Mouse (Mus musculus): ENCODE measurements at regions not wholly inside any gene's neighbourhood (a gene's known extent, or its start where the extent isn't known, plus 50 kb on each side); places are given as distances from the start of the nearest gene placed in this dataset.

DNA sequence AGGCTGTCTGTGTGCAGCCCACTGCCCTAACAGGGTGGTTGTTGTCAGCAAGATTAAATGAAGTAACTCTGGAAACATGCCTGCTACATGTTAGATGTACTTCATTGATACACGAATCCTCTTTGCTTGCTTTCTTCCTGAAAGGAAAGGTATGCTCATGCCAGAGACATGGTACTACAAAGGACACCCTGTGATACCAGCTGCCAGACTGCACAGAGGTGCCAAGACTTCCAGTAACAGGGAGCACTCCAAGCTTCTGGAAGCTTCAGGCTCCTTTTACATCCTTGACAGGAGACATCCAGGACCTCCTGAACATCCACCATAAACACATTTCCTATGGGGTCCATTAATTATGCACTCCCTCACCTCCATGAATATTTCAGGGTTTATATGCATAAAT, 505.7 kb downstream of the 1810013L24Rik start:
- H3K9ac ChIP-seq (replicated peaks; ENCODE audit: low read depth, low read length): no peak overlapping the region
- no peak overlapping the region for H3K27ac ChIP-seq (ENCODE audit: low read length)
- no peak overlapping the region for H3K4me2 ChIP-seq (replicated peaks; ENCODE audit: low read depth, low read length)
- H3K4me3 ChIP-seq (ENCODE audit: low read depth, low read length): no peak overlapping the region
- 83% methylated on average over 1 of the region's 1 CpGs for WGBS
- H3K9me3 ChIP-seq (ENCODE audit: control insufficient read depth, low read depth, low read length): no peaks in the 10 kb centered on the region
- H3K36me3 ChIP-seq (ENCODE audit: control insufficient read depth, insufficient read depth, low read length): no peaks in the 10 kb centered on the region
- H3K4me1 ChIP-seq (ENCODE audit: control insufficient read depth, insufficient read depth, low read length): no peaks in the 10 kb centered on the region
- ATAC-seq (ENCODE audit: insufficient number of reproducible peaks, insufficient read depth, low FRiP score, low read depth): no peak
- no peaks in the 10 kb centered on the region for H3K27me3 ChIP-seq (ENCODE audit: control insufficient read depth, insufficient read depth, low read length)

GRCm38 (mm10) chr16:9336063-9336462, 506.2 kb downstream of the 1810013L24Rik start:
- ATAC-seq (ENCODE audit: insufficient number of reproducible peaks, insufficient read depth, low FRiP score, low read depth): no peak
- no peaks in the 10 kb centered on the region for H3K27me3 ChIP-seq (ENCODE audit: control insufficient read depth, insufficient read depth, low read length)
- no peak overlapping the region for H3K4me3 ChIP-seq (ENCODE audit: low read depth, low read length)
- WGBS: 74% methylated on average over 6 of the region's 6 CpGs
- no peak overlapping the region for H3K27ac ChIP-seq (ENCODE audit: low read length)
- no peaks in the 10 kb centered on the region for H3K36me3 ChIP-seq (ENCODE audit: control insufficient read depth, insufficient read depth, low read length)
- H3K4me1 ChIP-seq (ENCODE audit: control insufficient read depth, insufficient read depth, low read length): no peaks in the 10 kb centered on the region
- no peak overlapping the region for H3K9ac ChIP-seq (replicated peaks; ENCODE audit: low read depth, low read length)
- H3K9me3 ChIP-seq (ENCODE audit: control insufficient read depth, low read depth, low read length): no peaks in the 10 kb centered on the region
- H3K4me2 ChIP-seq (replicated peaks; ENCODE audit: low read depth, low read length): no peak overlapping the region

DNA sequence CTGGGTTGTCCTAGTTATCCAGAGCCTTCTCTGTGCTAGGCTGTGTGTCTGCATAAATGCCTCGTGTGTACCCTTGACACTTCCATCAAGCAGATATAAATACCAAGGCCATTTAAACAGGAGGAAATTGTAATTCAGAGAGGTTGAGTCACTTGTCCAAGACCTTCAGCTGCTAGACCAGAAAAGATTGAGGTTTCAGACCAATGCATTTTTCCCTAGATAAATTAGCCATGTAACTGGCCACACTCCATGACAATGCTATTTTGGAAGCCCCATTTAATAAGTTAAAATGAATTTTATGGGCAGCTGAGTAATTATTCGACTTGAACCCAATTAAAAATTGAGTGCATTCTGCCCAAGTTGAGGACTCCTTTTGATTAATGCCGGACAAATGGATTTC, 509.6 kb downstream of the 1810013L24Rik start:
- H3K4me2 ChIP-seq (replicated peaks; ENCODE audit: low read depth, low read length): no peak overlapping the region
- no peaks in the 10 kb centered on the region for H3K27me3 ChIP-seq (ENCODE audit: control insufficient read depth, insufficient read depth, low read length)
- no peaks in the 10 kb centered on the region for H3K36me3 ChIP-seq (ENCODE audit: control insufficient read depth, insufficient read depth, low read length)
- H3K4me3 ChIP-seq (ENCODE audit: low read depth, low read length): no peak overlapping the region
- no peaks in the 10 kb centered on the region for H3K4me1 ChIP-seq (ENCODE audit: control insufficient read depth, insufficient read depth, low read length)
- no peaks in the 10 kb centered on the region for H3K9me3 ChIP-seq (ENCODE audit: control insufficient read depth, low read depth, low read length)
- no peak overlapping the region for H3K9ac ChIP-seq (replicated peaks; ENCODE audit: low read depth, low read length)
- no peak overlapping the region for H3K27ac ChIP-seq (ENCODE audit: low read length)
- WGBS: 69% methylated on average over 3 of the region's 3 CpGs
- ATAC-seq (ENCODE audit: insufficient number of reproducible peaks, insufficient read depth, low FRiP score, low read depth): no peak

DNA sequence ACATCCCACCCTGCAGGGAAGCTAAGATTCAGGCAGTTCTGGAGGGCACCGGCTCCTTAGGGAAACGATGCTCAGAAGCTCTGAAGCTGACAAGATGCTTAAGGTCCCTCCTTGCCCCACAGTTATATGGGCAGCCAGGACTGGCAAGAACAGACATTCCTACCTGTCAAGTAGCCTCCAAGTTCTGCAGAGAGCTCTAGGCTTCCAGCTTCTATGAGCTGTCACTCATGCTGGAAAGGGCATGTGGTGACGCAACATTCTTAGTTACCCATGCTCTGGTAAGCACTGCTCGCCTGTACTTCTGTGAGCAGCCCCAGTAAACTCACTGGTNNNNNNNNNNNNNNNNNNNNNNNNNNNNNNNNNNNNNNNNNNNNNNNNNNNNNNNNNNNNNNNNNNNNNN, 511.3 kb downstream of the 1810013L24Rik start:
- whole genome bisulfite sequencing: 89% methylated on average over 4 of the region's 4 CpGs
- Histone ChIP-seq H3K27me3 (ENCODE audit: control insufficient read depth, insufficient read depth, low read length) (no peaks in the 10 kb centered on the region), H3K4me1 (ENCODE audit: control insufficient read depth, insufficient read depth, low read length) (no peaks in the 10 kb centered on the region), H3K9ac (replicated peaks; ENCODE audit: low read depth, low read length) (no peak overlapping the region), H3K4me2 (replicated peaks; ENCODE audit: low read depth, low read length) (no peak overlapping the region), H3K4me3 (ENCODE audit: low read depth, low read length) (no peak overlapping the region), H3K9me3 (ENCODE audit: control insufficient read depth, low read depth, low read length) (no peaks in the 10 kb centered on the region), H3K36me3 (ENCODE audit: control insufficient read depth, insufficient read depth, low read length) (no peaks in the 10 kb centered on the region), H3K27ac (ENCODE audit: low read length) (no peak overlapping the region)
- ATAC-seq (ENCODE audit: insufficient number of reproducible peaks, insufficient read depth, low FRiP score, low read depth): no peak

GRCm38 (mm10) chr16:9353811-9354210, 523.9 kb downstream of the 1810013L24Rik start:
- Histone ChIP-seq H3K4me2 (replicated peaks; ENCODE audit: low read depth, low read length) (no peak overlapping the region), H3K36me3 (ENCODE audit: control insufficient read depth, insufficient read depth, low read length) (no peaks in the 10 kb centered on the region), H3K27me3 (ENCODE audit: control insufficient read depth, insufficient read depth, low read length) (no peaks in the 10 kb centered on the region), H3K27ac (ENCODE audit: low read length) (no peak overlapping the region), H3K9me3 (ENCODE audit: control insufficient read depth, low read depth, low read length) (no peaks in the 10 kb centered on the region; the same call in 1 of the 2 replicates), H3K4me3 (ENCODE audit: low read depth, low read length) (no peak overlapping the region), H3K9ac (replicated peaks; ENCODE audit: low read depth, low read length) (no peak overlapping the region), H3K4me1 (ENCODE audit: control insufficient read depth, insufficient read depth, low read length) (no peaks in the 10 kb centered on the region)
- no peak for ATAC-seq (ENCODE audit: insufficient number of reproducible peaks, insufficient read depth, low FRiP score, low read depth)
- WGBS: 80% methylated on average over 4 of the region's 4 CpGs

- Histone ChIP-seq H3K9me3 (ENCODE audit: control insufficient read depth, low read depth, low read length) (no peaks in the 10 kb centered on the region; the same call in 1 of the 2 replicates), H3K4me3 (ENCODE audit: low read depth, low read length) (no peak overlapping the region), H3K4me2 (replicated peaks; ENCODE audit: low read depth, low read length) (no peak overlapping the region), H3K27me3 (ENCODE audit: control insufficient read depth, insufficient read depth, low read length) (no peaks in the 10 kb centered on the region), H3K9ac (replicated peaks; ENCODE audit: low read depth, low read length) (no peak overlapping the region), H3K27ac (ENCODE audit: low read length) (no peak overlapping the region), H3K36me3 (ENCODE audit: control insufficient read depth, insufficient read depth, low read length) (no peaks in the 10 kb centered on the region), H3K4me1 (ENCODE audit: control insufficient read depth, insufficient read depth, low read length) (no peaks in the 10 kb centered on the region)
- 78% methylated on average over 8 of the region's 8 CpGs for WGBS
- no peak for ATAC-seq (ENCODE audit: insufficient number of reproducible peaks, insufficient read depth, low FRiP score, low read depth)
Observed at GRCm38 (mm10) chr16:9354331-9355030, 524.6 kb downstream of the 1810013L24Rik start.

GRCm38 (mm10) chr16:9358651-9359050, 528.8 kb downstream of the 1810013L24Rik start:
- ATAC-seq (ENCODE audit: insufficient number of reproducible peaks, insufficient read depth, low FRiP score, low read depth): no peak
- no peak overlapping the region for H3K4me3 ChIP-seq (ENCODE audit: low read depth, low read length)
- H3K4me2 ChIP-seq (replicated peaks; ENCODE audit: low read depth, low read length): no peak overlapping the region
- H3K27me3 ChIP-seq (ENCODE audit: control insufficient read depth, insufficient read depth, low read length): no peaks in the 10 kb centered on the region
- no peaks in the 10 kb centered on the region for H3K4me1 ChIP-seq (ENCODE audit: control insufficient read depth, insufficient read depth, low read length)
- H3K36me3 ChIP-seq (ENCODE audit: control insufficient read depth, insufficient read depth, low read length): no peaks in the 10 kb centered on the region
- H3K9me3 ChIP-seq (ENCODE audit: control insufficient read depth, low read depth, low read length): no peaks in the 10 kb centered on the region; the same call in 1 of the 2 replicates
- H3K27ac ChIP-seq (ENCODE audit: low read length): no peak overlapping the region
- 71% methylated on average over 4 of the region's 4 CpGs for WGBS
- no peak overlapping the region for H3K9ac ChIP-seq (replicated peaks; ENCODE audit: low read depth, low read length)

GRCm38 (mm10) chr16:9359399-9360135, 529.7 kb downstream of the 1810013L24Rik start:
- H3K4me2 ChIP-seq (replicated peaks; ENCODE audit: low read depth, low read length): no peak overlapping the region
- no peaks in the 10 kb centered on the region for H3K27me3 ChIP-seq (ENCODE audit: control insufficient read depth, insufficient read depth, low read length)
- 85% methylated on average over 3 of the region's 3 CpGs for WGBS
- H3K4me1 ChIP-seq (ENCODE audit: control insufficient read depth, insufficient read depth, low read length): no peaks in the 10 kb centered on the region
- H3K36me3 ChIP-seq (ENCODE audit: control insufficient read depth, insufficient read depth, low read length): no peaks in the 10 kb centered on the region
- H3K4me3 ChIP-seq (ENCODE audit: low read depth, low read length): no peak overlapping the region
- ATAC-seq (ENCODE audit: insufficient number of reproducible peaks, insufficient read depth, low FRiP score, low read depth): no peak
- H3K27ac ChIP-seq (ENCODE audit: low read length): no peak overlapping the region
- H3K9me3 ChIP-seq (ENCODE audit: control insufficient read depth, low read depth, low read length): no peaks in the 10 kb centered on the region; the same call in 1 of the 2 replicates
- H3K9ac ChIP-seq (replicated peaks; ENCODE audit: low read depth, low read length): no peak overlapping the region

Measured in stomach, embryonic 14.5 days (tissue).